Mouse (Mus musculus): ENCODE data around the gene Ubxn1. TPM values are rescaled to one million over a fixed set of nuclear protein-coding genes. Genes with fewer than 3 reads are reported as not detected.

The Ubxn1 gene
- total and polyA plus RNA-seq, 2 experiments from 2014 or later: 67.7 to 158 TPM

DNA sequence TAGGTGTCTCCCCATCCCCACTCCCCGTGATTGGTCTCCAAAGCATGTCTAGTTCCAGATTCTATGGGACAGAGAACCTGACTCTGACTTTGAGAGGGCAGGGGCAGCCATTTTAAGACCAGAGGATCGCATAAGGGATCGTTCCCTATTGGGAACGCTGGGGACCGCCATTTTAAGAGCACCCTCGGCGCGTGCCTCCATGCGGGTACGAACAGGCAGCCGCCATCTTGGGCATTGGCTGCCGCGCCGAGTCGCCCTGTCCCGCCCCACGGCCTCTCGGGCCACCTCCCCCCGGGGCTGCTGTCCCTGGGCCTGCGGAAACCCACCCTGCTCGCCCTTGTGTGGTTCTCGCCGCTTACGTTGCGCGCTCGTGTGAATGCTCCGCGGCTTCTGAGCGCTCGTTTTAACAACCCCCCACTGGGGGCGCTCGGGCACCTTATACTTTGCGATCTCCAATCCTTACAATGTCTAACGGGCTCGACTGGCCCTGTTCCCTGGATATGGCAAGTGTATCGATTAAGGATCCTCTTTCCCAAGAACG is 34.0 kb upstream of the Ubxn1 start, which contains the start of gene Bscl2:
TSS of gene Bscl2 (plus strand) at position 217 of the 541 bp plus-strand sequence.
- Histone ChIP-seq H3K9me3 (ENCODE audit: low read length) (no peaks in the 10 kb centered on the region), H3K9ac (replicated peaks; ENCODE audit: low read length) (peak within 1 kb of the TSS; percentile 73), H3K4me1 (ENCODE audit: insufficient read depth, low read length) (peaks cover 8% of the 10 kb centered on the region), H3K4me2 (ENCODE audit: low read depth, low read length) (peak within 1 kb of the TSS; percentile 91), H3K4me3 (ENCODE audit: low read length) (peak within 1 kb of the TSS; percentile 51), H3K27ac (peak within 1 kb of the TSS; percentile 97), H3K36me3 (ENCODE audit: insufficient read depth, low read length) (peaks cover 23% of the 10 kb centered on the region), H3K27me3 (ENCODE audit: insufficient read depth, low read length) (no peaks in the 10 kb centered on the region)
- peak; percentile 81 for ATAC-seq
- peak; percentile 94 for DNase-seq (ENCODE audit: low spot score)
- TF ChIP-seq CTCF (IDR thresholded peaks at IDR 0.05; ENCODE audit: low read depth): peak; percentile 62
- WGBS: under 1% methylated on average over 38 of the region's 38 CpGs

DNA sequence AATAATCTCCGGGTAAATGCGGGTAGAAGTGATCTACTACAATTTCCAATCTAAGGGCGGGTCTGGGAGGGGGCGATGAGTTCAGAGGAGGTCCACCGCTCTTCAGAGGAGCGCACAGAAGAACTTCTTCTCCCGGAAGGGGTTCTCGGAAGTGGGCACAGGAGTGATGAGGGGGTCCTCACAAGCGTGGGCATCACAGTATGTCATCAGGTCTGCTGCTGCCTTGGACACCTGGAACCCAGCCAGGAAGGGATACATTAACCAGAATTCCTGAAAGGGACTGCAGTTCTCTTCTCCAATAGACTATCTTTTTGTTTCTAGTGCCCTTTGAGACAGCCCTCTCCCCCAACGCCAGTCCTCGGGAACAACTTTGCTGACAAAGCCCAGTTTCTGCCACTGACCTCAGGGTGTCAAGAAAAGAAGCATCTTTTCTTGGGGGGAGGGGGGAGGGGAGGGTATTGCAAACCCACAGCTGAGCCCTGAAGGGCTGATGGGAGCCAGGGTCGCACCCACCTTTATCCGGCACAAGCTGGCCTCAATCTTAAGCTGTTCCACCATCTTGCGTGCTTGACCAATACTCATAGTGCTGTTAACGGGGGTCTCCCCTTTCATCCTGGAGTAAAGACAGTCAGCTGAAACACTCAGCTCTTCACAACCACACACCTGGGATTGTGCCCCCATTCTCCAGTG is 33.1 kb upstream of the Ubxn1 start:
- Histone ChIP-seq H3K4me2 (ENCODE audit: low read depth, low read length) (peak overlapping the region; percentile 91), H3K4me1 (ENCODE audit: insufficient read depth, low read length) (peaks cover 8% of the 10 kb centered on the region), H3K4me3 (ENCODE audit: low read length) (peak overlapping the region; percentile 51), H3K36me3 (ENCODE audit: insufficient read depth, low read length) (peaks cover 14% of the 10 kb centered on the region; the same call in 1 of the 2 replicates), H3K27ac (peak overlapping the region; percentile 97), H3K9me3 (ENCODE audit: low read length) (no peaks in the 10 kb centered on the region), H3K9ac (replicated peaks; ENCODE audit: low read length) (peak overlapping the region; percentile 73), H3K27me3 (ENCODE audit: insufficient read depth, low read length) (no peaks in the 10 kb centered on the region)
- no peak for TF ChIP-seq CTCF (IDR thresholded peaks at IDR 0.05; ENCODE audit: low read depth)
- ATAC-seq: no peak
- DNase-seq (ENCODE audit: low spot score): peak; percentile 67
- 9% methylated on average over 15 of the region's 15 CpGs for WGBS

DNA sequence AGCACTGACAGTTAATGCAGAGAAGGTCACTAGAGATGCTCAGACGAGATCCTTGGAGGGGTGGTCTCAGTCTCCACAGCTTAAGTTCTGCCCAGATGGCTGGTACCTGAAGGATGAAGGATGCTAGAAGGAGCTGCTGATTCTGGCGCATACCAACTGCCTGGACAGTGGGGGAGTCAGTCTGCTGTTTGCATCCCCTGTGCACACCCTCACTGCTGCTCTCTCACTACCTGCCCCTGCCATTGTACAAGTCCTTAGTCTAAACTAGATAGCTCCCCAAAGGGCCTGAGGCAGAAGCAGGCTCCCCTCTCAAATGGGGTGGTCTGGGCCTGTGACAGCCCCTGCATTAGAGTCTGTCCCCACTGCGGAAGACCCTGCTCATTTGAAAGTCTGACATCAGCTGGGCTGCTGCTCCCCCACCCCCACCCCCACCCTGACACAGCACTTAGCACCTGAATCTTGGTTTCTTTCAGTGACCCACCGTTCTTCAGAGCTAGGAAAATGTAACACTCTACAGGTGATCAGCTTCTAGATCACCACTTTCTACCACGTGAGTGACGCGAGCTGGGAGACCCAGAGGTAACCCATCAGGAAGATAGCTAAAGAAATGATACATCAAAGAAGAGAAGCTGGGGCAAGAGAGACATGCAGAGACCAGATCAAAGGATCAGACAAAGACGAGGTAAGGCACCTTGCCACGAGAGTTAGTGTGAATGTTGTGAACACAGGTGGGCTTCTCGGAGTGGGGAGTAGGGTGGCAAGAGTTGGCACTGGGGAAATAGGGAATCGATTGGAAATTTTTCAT is 32.0 kb upstream of the Ubxn1 start, which contains the start of gene Gng3:
TSS of gene Gng3 (minus strand) at position 92 of the 805 bp plus-strand sequence.
- 30% methylated on average over 11 of the region's 11 CpGs for WGBS
- TF ChIP-seq CTCF (IDR thresholded peaks at IDR 0.05; ENCODE audit: low read depth): peak; percentile 12; the same call in 1 of the 2 replicates
- no peaks in the 10 kb centered on the region for H3K27me3 ChIP-seq (ENCODE audit: insufficient read depth, low read length)
- peak within 1 kb of the TSS; percentile 51 for H3K4me3 ChIP-seq (ENCODE audit: low read length)
- H3K4me2 ChIP-seq (ENCODE audit: low read depth, low read length): peak within 1 kb of the TSS; percentile 91
- peaks cover 8% of the 10 kb centered on the region for H3K4me1 ChIP-seq (ENCODE audit: insufficient read depth, low read length)
- peaks cover 10% of the 10 kb centered on the region; the same call in 1 of the 2 replicates for H3K36me3 ChIP-seq (ENCODE audit: insufficient read depth, low read length)
- ATAC-seq: peak; percentile 87
- DNase-seq (ENCODE audit: low spot score): peak; percentile 92
- H3K9me3 ChIP-seq (ENCODE audit: low read length): no peaks in the 10 kb centered on the region
- peak within 1 kb of the TSS; percentile 73 for H3K9ac ChIP-seq (replicated peaks; ENCODE audit: low read length)
- peak within 1 kb of the TSS; percentile 97 for H3K27ac ChIP-seq

DNA sequence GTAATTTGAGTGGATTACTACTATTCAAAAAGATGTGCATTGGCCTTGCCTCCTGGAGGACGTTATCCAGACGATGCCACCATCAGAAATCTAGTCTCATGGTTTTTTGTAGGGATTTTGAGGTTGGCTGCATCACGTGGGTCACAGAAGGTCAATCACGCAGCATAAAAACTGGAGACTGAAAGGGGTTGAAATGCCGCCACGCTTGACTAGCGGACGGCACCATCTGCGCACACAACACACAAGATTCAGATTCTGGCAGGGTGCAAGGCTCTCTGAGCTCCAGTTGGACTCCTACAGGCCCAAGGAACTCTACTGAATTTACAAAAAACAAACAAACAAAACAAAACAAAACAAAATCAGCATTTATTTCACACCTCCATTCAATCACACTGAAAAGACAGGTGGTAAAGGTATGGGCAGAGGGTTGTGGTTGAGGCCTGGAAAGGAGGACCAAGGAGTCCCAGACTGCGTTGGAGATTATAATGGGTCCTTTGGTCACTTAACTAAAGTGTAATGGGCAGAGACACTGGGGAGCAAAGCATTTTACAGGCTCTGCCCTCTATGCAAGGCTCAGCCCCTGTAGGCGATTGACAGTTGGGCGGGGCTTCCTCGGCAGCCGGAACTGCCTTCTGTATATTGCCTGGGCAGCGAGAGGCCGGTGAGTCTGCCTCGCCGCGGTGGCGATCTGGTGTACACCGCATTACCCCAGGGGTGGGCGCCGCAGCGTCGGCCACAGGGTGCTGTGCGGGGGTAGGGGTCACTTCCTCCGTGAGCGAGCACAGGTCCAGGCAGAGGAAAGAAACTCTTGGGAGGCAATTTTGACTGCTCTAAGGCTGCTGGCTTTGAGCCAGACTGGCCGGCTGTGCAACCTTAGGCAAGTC is 31.1 kb upstream of the Ubxn1 start:
- peaks cover 3% of the 10 kb centered on the region; the same call in 1 of the 2 replicates for H3K36me3 ChIP-seq (ENCODE audit: insufficient read depth, low read length)

DNA sequence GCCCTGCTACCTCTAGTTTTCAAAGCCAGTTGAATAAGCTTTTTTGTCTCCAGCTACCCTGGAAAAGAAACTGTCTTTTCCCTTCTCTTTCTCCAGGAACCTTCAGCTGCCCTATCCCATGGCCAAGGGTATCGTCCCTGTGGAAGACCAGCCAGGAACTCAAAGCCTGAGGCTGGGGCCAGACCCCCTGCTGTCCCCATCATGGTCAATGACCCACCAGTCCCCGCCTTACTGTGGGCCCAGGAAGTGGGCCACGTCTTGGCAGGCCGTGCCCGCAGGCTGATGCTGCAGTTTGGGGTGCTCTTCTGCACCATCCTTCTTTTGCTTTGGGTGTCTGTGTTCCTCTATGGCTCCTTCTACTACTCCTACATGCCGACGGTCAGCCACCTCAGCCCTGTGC is 30.3 kb upstream of the Ubxn1 start:
- Histone ChIP-seq H3K27me3 (ENCODE audit: insufficient read depth, low read length) (no peaks in the 10 kb centered on the region), H3K4me2 (ENCODE audit: low read depth, low read length) (peak overlapping the region; percentile 91), H3K27ac (peak overlapping the region; percentile 97; the same call in 1 of the 2 replicates), H3K36me3 (ENCODE audit: insufficient read depth, low read length) (peaks cover 8% of the 10 kb centered on the region; the same call in 1 of the 2 replicates), H3K4me1 (ENCODE audit: insufficient read depth, low read length) (peaks cover 8% of the 10 kb centered on the region), H3K9me3 (ENCODE audit: low read length) (no peaks in the 10 kb centered on the region), H3K4me3 (ENCODE audit: low read length) (peak overlapping the region; percentile 51), H3K9ac (replicated peaks; ENCODE audit: low read length) (peak overlapping the region; percentile 73)
- 86% methylated on average over 7 of the region's 7 CpGs for WGBS
- ATAC-seq (no peak), DNase-seq (ENCODE audit: low spot score) (no peak)
- no peak for TF ChIP-seq CTCF (IDR thresholded peaks at IDR 0.05; ENCODE audit: low read depth)

More for the DNA sequence above, 31.1 kb upstream of the Ubxn1 start:
- ATAC-seq: peak; percentile 28
- peak; percentile 76 for DNase-seq (ENCODE audit: low spot score)
- peak overlapping the region; percentile 51 for H3K4me3 ChIP-seq (ENCODE audit: low read length)
- peak overlapping the region; percentile 97 for H3K27ac ChIP-seq
- H3K4me1 ChIP-seq (ENCODE audit: insufficient read depth, low read length): peaks cover 8% of the 10 kb centered on the region
- peak overlapping the region; percentile 91 for H3K4me2 ChIP-seq (ENCODE audit: low read depth, low read length)
- no peaks in the 10 kb centered on the region for H3K9me3 ChIP-seq (ENCODE audit: low read length)
- WGBS: 12% methylated on average over 29 of the region's 29 CpGs
- no peak for TF ChIP-seq CTCF (IDR thresholded peaks at IDR 0.05; ENCODE audit: low read depth)
- H3K9ac ChIP-seq (replicated peaks; ENCODE audit: low read length): peak overlapping the region; percentile 73
- H3K27me3 ChIP-seq (ENCODE audit: insufficient read depth, low read length): no peaks in the 10 kb centered on the region

DNA sequence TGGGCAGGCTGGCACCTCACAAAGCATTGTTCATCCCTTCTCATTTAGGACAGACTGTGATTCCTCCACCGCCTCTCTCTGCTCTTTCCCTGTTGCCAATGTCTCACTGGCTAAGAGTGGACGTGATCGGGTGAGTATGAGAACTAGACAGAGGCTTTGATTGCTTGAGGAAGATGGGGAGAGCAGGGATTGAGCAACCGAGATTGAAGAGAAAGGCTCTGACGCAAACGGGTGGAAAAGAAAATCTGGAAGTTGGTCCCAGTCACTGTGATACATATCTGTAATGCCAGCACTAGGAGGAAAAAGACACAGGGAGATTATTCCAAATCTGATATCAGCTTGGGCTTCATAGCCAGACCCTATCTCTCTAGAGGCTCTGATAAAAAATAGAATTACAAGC is 28.3 kb upstream of the Ubxn1 start:
- no peak for TF ChIP-seq CTCF (IDR thresholded peaks at IDR 0.05; ENCODE audit: low read depth)
- 87% methylated on average over 6 of the region's 6 CpGs for WGBS
- Histone ChIP-seq H3K27me3 (ENCODE audit: insufficient read depth, low read length) (no peaks in the 10 kb centered on the region), H3K9ac (replicated peaks; ENCODE audit: low read length) (no peak overlapping the region), H3K27ac (no peak overlapping the region), H3K36me3 (ENCODE audit: insufficient read depth, low read length) (peaks cover 26% of the 10 kb centered on the region), H3K9me3 (ENCODE audit: low read length) (no peaks in the 10 kb centered on the region), H3K4me3 (ENCODE audit: low read length) (no peak overlapping the region), H3K4me1 (ENCODE audit: insufficient read depth, low read length) (peaks cover 8% of the 10 kb centered on the region), H3K4me2 (ENCODE audit: low read depth, low read length) (no peak overlapping the region)
- ATAC-seq (no peak), DNase-seq (ENCODE audit: low spot score) (no peak)

All from hindbrain, postnatal 0 days (tissue).